Mouse (Mus musculus): ENCODE measurements around the gene Gm45194. TPM values are rescaled to one million over a fixed set of nuclear protein-coding genes. Genes with fewer than 3 reads are reported as not detected.
A peak's percentile ranks its signal among the peaks of the same experiment; 100 is the strongest.

Gene Gm45194
- 0.50 and 1.0 TPM in 2 replicates for polyA plus RNA-seq (2016; fragmentation: Nextera tagmentation; extraction: Ambion mirVana)

GRCm38 (mm10) chrX:111891089-111891488 is at the start of gene Gm45194:
Gm45194 (plus strand) TSS chrX:111891389.
- no peaks in the 10 kb centered on the region for H3K36me3 ChIP-seq
- no peaks in the 10 kb centered on the region for H3K9me3 ChIP-seq (replicated peaks)
- WGBS, result 41% methylated on average over 2 of the region's 2 CpGs
- H3K4me3 ChIP-seq, result no peak within 1 kb of the TSS
- H3K4me1 ChIP-seq, result 0 out of 2 replicates have a peak, but pooled peaks cover 8% of the 10 kb centered on the region
- H3K27me3 ChIP-seq (ENCODE audit: low read depth, poor library complexity, severe bottlenecking), result peaks cover 26% of the 10 kb centered on the region
- H3K27ac ChIP-seq, result no peak within 1 kb of the TSS
- no peak for DNase-seq (ENCODE audit: low spot score)

DNA sequence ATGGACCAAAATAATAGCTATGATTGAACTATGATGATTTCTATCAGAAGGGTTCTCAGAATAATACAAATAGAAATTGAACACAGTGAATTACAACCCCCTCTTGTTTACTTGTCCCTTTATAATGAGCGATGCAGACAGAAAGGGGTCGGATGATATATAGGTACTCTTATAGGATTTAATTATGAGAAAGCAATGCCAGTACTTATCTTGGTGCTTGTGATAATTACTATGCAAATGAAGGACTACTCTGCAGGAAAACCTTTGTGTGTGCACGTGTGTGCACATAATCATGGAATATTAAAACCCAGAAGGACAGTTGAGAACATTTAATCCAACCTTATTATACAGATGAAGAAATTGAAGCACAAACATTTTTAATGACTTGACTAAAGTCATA is 35.3 kb upstream of the Gm45194 start:
- WGBS, result 76% methylated on average over 3 of the region's 3 CpGs
- H3K27ac ChIP-seq, result no peak overlapping the region
- H3K4me3 ChIP-seq, result no peak overlapping the region
- no peaks in the 10 kb centered on the region for H3K27me3 ChIP-seq (ENCODE audit: low read depth, poor library complexity, severe bottlenecking)
- no peaks in the 10 kb centered on the region for H3K9me3 ChIP-seq (replicated peaks)
- DNase-seq (ENCODE audit: low spot score), result no peak
- no peaks in the 10 kb centered on the region for H3K4me1 ChIP-seq
- H3K36me3 ChIP-seq, result no peaks in the 10 kb centered on the region

GRCm38 (mm10) chrX:111881251-111881650 is 9.9 kb upstream of the Gm45194 start:
- Histone ChIP-seq H3K36me3 (no peaks in the 10 kb centered on the region), H3K4me3 (no peak overlapping the region)

DNA sequence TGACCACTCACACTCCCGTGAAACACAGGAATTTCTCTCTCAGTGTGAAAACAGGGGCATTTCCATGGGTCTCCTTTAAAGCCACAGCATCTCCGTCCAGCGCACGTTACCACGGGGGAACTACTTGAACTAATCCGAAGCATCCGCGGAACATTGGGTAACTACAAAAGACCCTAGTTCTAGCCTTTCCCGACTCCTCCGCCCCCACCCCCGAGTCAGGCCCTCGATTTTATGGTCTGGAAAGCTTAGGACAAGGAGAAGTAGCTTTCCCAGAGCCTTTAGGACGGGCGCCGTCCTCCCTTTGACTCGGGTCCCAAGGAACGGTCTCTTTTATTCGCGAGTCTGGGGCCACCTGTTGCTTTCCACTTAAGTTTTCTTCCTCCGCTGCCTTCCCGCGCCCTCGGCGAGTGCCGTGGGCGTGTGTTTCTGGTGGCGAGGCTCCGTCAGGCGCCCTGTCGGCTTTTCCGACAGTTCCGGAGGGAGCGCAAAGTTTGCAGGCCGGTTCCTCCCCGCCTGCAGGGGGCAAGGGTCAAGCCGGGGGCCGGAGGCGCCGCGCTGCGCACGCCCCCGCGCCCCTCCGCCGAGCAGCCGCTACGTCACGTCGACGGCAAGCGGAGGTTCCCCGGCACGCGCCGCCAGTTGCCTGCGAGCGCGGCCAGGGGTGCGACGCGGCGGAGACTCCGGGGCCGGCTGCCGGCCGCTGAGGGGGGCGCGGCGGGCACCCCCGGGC is 3.3 kb downstream of the Gm45194 start:
- Histone ChIP-seq H3K27me3 (ENCODE audit: low read depth, poor library complexity, severe bottlenecking) (peaks cover 26% of the 10 kb centered on the region), H3K36me3 (no peaks in the 10 kb centered on the region), H3K4me3 (peak overlapping the region; percentile 50), H3K27ac (peak overlapping the region; percentile 50; the same call in 1 of the 2 replicates), H3K4me1 (0 out of 2 replicates have a peak, but pooled peaks cover 8% of the 10 kb centered on the region), H3K9me3 (replicated peaks) (no peaks in the 10 kb centered on the region)
- peak; percentile 37 for DNase-seq (ENCODE audit: low spot score)
- 17% methylated on average over 61 of the region's 71 CpGs for WGBS

More at GRCm38 (mm10) chrX:111881251-111881650, 9.9 kb upstream of the Gm45194 start:
- no peak for DNase-seq (ENCODE audit: low spot score)
- no peaks in the 10 kb centered on the region for H3K27me3 ChIP-seq (ENCODE audit: low read depth, poor library complexity, severe bottlenecking)
- H3K27ac ChIP-seq, result no peak overlapping the region
- WGBS, result 84% methylated on average over 5 of the region's 5 CpGs
- H3K4me1 ChIP-seq, result no peaks in the 10 kb centered on the region
- H3K9me3 ChIP-seq (replicated peaks), result no peaks in the 10 kb centered on the region

GRCm38 (mm10) chrX:111895084-111895779 is 4.0 kb downstream of the Gm45194 start:
- peak; percentile 31 for DNase-seq (ENCODE audit: low spot score)
- peak overlapping the region; percentile 50; the same call in 1 of the 2 replicates for H3K27ac ChIP-seq
- no peaks in the 10 kb centered on the region for H3K9me3 ChIP-seq (replicated peaks)
- 0 out of 2 replicates have a peak, but pooled peaks cover 8% of the 10 kb centered on the region for H3K4me1 ChIP-seq
- no peaks in the 10 kb centered on the region for H3K36me3 ChIP-seq
- 22% methylated on average over 63 of the region's 70 CpGs for WGBS
- peak overlapping the region; percentile 50 for H3K4me3 ChIP-seq
- H3K27me3 ChIP-seq (ENCODE audit: low read depth, poor library complexity, severe bottlenecking), result peaks cover 26% of the 10 kb centered on the region

GRCm38 (mm10) chrX:111917422-111917821 is 26.2 kb downstream of the Gm45194 start:
- Histone ChIP-seq H3K4me3 (no peak overlapping the region), H3K36me3 (no peaks in the 10 kb centered on the region), H3K27ac (no peak overlapping the region), H3K4me1 (no peaks in the 10 kb centered on the region), H3K27me3 (ENCODE audit: low read depth, poor library complexity, severe bottlenecking) (no peaks in the 10 kb centered on the region), H3K9me3 (replicated peaks) (no peaks in the 10 kb centered on the region)
- DNase-seq (ENCODE audit: low spot score), result no peak

DNA sequence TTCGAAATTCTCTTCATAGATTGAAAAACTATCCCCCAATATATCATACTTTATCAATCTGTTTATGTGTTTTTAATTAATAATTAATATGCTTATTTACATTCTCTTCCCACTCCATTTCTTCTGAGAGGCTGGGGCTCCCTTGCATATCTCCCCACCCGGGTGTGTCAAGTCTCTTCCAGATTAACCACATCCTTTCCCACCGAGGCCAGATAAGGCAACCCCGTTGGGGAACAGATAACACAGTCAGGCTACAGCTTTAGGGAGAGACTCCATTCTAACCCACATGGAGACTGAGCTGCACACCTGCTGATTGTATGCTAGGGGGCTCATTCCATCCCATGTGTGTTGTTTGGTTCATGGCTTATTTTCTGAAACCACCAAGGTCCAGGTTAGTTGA is 69.7 kb downstream of the Gm45194 start:
- Histone ChIP-seq H3K9me3 (replicated peaks) (no peaks in the 10 kb centered on the region), H3K27me3 (ENCODE audit: low read depth, poor library complexity, severe bottlenecking) (no peaks in the 10 kb centered on the region), H3K27ac (no peak overlapping the region), H3K36me3 (no peaks in the 10 kb centered on the region), H3K4me1 (no peaks in the 10 kb centered on the region), H3K4me3 (no peak overlapping the region)
- no peak for DNase-seq (ENCODE audit: low spot score)
- WGBS, result 69% methylated on average over 4 of the region's 4 CpGs

DNA sequence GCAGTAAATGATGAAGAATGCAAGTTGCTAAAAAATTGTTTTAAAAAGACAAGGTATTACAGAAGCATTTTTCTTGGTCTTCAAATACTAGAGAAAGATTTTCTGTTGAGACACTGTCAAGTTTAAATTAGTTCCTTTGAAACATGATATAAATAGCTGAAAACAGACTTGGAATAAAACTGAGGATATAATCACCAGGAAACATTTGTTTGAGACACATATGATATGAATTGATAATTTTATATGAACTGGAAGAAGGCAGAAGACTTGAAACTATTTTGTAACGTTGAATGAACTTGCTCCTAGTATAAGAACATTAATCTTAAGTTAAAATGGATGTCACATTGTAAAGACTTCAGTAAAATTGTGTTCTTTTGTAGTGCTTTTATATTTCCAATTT is 108.5 kb downstream of the Gm45194 start:
- Histone ChIP-seq H3K27me3 (ENCODE audit: low read depth, poor library complexity, severe bottlenecking) (no peaks in the 10 kb centered on the region), H3K4me1 (no peaks in the 10 kb centered on the region), H3K9me3 (replicated peaks) (no peaks in the 10 kb centered on the region), H3K27ac (no peak overlapping the region), H3K36me3 (no peaks in the 10 kb centered on the region), H3K4me3 (no peak overlapping the region)
- no peak for DNase-seq (ENCODE audit: low spot score)
- 61% methylated on average over 1 of the region's 1 CpGs for WGBS

DNA sequence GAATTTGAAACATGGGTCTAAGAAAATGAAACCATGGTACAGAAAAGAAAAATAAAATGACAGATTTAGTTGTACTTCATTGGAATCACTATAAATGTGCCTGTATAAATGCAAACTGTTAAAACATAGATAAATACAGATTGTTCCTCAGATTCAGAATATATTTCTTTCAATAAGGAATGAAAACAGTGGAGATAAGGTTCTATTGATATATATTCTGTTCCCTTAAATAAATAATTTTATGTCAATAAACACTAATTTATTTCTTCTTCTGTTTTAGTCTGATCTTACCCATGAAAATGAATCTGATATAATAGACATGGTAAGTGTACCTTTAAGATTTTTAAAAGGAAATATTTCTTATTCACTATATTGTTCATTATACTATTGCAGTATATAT is 119.5 kb downstream of the Gm45194 start, which contains the start of gene Tex16:
Tex16 (plus strand) TSS at position 301 of the 400 bp plus-strand sequence.
- H3K4me1 ChIP-seq, result no peaks in the 10 kb centered on the region
- no peaks in the 10 kb centered on the region for H3K36me3 ChIP-seq
- H3K27me3 ChIP-seq (ENCODE audit: low read depth, poor library complexity, severe bottlenecking), result no peaks in the 10 kb centered on the region
- no peaks in the 10 kb centered on the region for H3K9me3 ChIP-seq (replicated peaks)
- H3K4me3 ChIP-seq, result no peak within 1 kb of the TSS
- H3K27ac ChIP-seq, result no peak within 1 kb of the TSS
- no peak for DNase-seq (ENCODE audit: low spot score)

GRCm38 (mm10) chrX:112238749-112239148 is 347.6 kb downstream of the Gm45194 start, which contains the start of gene 4933403O08Rik:
4933403O08Rik (plus strand) TSS chrX:112239049.
- no peaks in the 10 kb centered on the region for H3K4me1 ChIP-seq
- H3K36me3 ChIP-seq, result no peaks in the 10 kb centered on the region
- H3K9me3 ChIP-seq (replicated peaks), result no peaks in the 10 kb centered on the region
- no peak within 1 kb of the TSS for H3K27ac ChIP-seq
- WGBS, result 90% methylated on average over 3 of the region's 3 CpGs
- H3K27me3 ChIP-seq (ENCODE audit: low read depth, poor library complexity, severe bottlenecking), result no peaks in the 10 kb centered on the region
- no peak for DNase-seq (ENCODE audit: low spot score)
- no peak within 1 kb of the TSS for H3K4me3 ChIP-seq

DNA sequence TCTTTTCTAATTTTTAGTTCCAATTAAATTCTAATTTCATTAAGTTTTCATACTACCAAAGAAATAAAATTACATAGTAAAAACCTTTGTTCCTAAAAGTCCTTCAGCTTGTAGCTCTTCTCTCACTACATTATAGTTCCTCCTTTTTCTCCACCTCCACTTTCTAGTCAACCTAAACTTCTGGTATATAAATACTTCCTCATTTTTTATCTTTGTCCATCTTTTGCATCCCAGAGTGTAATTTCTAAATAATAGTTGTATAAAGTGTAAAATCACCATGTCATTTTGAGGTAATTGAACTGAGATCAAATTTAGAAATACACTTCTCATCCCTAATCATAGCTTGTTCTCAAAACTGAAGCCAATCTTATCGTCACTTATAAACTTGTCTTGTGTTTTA is 351.7 kb downstream of the Gm45194 start:
- no peak overlapping the region for H3K4me3 ChIP-seq
- H3K4me1 ChIP-seq, result no peaks in the 10 kb centered on the region
- 91% methylated on average over 1 of the region's 1 CpGs for WGBS
- H3K27ac ChIP-seq, result no peak overlapping the region
- H3K36me3 ChIP-seq, result no peaks in the 10 kb centered on the region
- DNase-seq (ENCODE audit: low spot score), result no peak
- H3K9me3 ChIP-seq (replicated peaks), result no peaks in the 10 kb centered on the region
- H3K27me3 ChIP-seq (ENCODE audit: low read depth, poor library complexity, severe bottlenecking), result no peaks in the 10 kb centered on the region

DNA sequence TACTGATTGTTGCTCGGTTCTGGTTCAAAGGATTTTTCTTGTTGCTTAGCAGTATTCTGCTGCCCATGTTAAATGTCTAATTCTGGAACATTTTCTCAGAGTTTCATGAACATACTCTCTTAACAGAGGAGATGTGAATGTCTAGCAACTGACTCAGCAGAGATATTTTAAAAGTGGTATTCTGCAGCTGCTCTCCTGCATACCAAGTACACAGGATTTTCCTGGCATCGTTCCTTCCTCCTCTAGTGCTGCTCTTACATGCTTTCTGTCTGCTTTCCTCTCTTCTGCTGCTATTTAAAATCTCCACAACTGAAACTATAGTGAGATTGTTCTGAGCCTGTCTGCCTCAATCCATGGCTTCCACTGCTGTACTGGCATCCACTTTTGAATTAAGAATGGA is 364.3 kb downstream of the Gm45194 start:
- Histone ChIP-seq H3K4me1 (no peaks in the 10 kb centered on the region), H3K9me3 (replicated peaks) (no peaks in the 10 kb centered on the region), H3K4me3 (no peak overlapping the region), H3K27me3 (ENCODE audit: low read depth, poor library complexity, severe bottlenecking) (no peaks in the 10 kb centered on the region), H3K36me3 (no peaks in the 10 kb centered on the region), H3K27ac (no peak overlapping the region)
- 95% methylated on average over 2 of the region's 2 CpGs for WGBS
- no peak for DNase-seq (ENCODE audit: low spot score)

GRCm38 (mm10) chrX:112273550-112273949 is 382.4 kb downstream of the Gm45194 start:
- Histone ChIP-seq H3K4me1 (no peaks in the 10 kb centered on the region), H3K27me3 (ENCODE audit: low read depth, poor library complexity, severe bottlenecking) (no peaks in the 10 kb centered on the region), H3K27ac (no peak overlapping the region), H3K9me3 (replicated peaks) (no peaks in the 10 kb centered on the region), H3K4me3 (no peak overlapping the region), H3K36me3 (no peaks in the 10 kb centered on the region)
- 73% methylated on average over 1 of the region's 1 CpGs for WGBS
- DNase-seq (ENCODE audit: low spot score), result no peak

Data from limb, embryonic 10.5 days (tissue).